Mouse (Mus musculus) forebrain, embryonic 15.5 days (tissue): ENCODE measurements around the gene Rnf135. TPM values are rescaled to one million over a fixed set of nuclear protein-coding genes. Genes with fewer than 3 reads are reported as not detected.
A peak's percentile ranks its signal among the peaks of the same experiment; 100 is the strongest.
"Not testable (repeated sequence)": the region's sequence is repeated elsewhere in the genome, so short reads cannot be mapped to it uniquely, and the experiment has no call there.

Source experiments
- ATAC-seq: fragments of 200-750 bp; cut with Nextera tagmentation; replicated peaks from 2 replicates; pipeline ENCODE4 v1.8.0; 2017; ENCODE audit warnings: mild to moderate bottlenecking, moderate TSS enrichment, moderate library complexity
- H3K27ac ChIP-seq: fragments of 300-500 bp; sonication (generic); replicated peaks from 2 replicates; pipeline ENCODE4 v1.5.1; 2015; ENCODE audit warnings: mild to moderate bottlenecking, inconsistent platforms
- H3K27me3 ChIP-seq: fragments of 300-500 bp; sonication (generic); 2 replicates; pipeline ENCODE4 v1.6.1; 2015; ENCODE audit warnings: inconsistent platforms
- H3K36me3 ChIP-seq: fragments of 300-500 bp; sonication (generic); 2 replicates; pipeline ENCODE4 v1.6.1; 2015; ENCODE audit warnings: mild to moderate bottlenecking, inconsistent platforms
- H3K4me1 ChIP-seq: fragments of 300-500 bp; sonication (generic); 2 replicates; pipeline ENCODE4 v1.6.1; 2015; ENCODE audit warnings: inconsistent platforms
- H3K4me2 ChIP-seq: fragments of 300-500 bp; sonication (generic); replicated peaks from 2 replicates; pipeline ENCODE4 v1.6.1; 2015; ENCODE audit warnings: mild to moderate bottlenecking, inconsistent platforms
- H3K4me3 ChIP-seq: fragments of 300-500 bp; sonication (generic); 2 replicates; pipeline ENCODE4 v1.5.1; 2015; ENCODE audit warnings: mild to moderate bottlenecking, inconsistent platforms
- H3K9ac ChIP-seq: fragments of 300-500 bp; sonication (generic); replicated peaks from 2 replicates; pipeline ENCODE4 v1.6.1; 2015; ENCODE audit warnings: mild to moderate bottlenecking, inconsistent platforms
- H3K9me3 ChIP-seq: fragments of 300-500 bp; sonication (generic); 2 replicates; pipeline ENCODE4 v1.6.1; 2016; ENCODE audit warnings: inconsistent platforms
- WGBS: fragments of 180-500 bp; shearing (Covaris S2); methylation state at CpG from one replicate; pipeline ENCODE4 v1.1.7; 2015; ENCODE audit warnings: mixed read lengths; 5-methylcytosine and 5-hydroxymethylcytosine counted together
- polyA plus RNA-seq: library from polyadenylated mRNA; unstranded; fragments of >200 nt; fragmentation: Nextera tagmentation; extraction: Ambion mirVana; gene quantifications from 2 replicates; pipeline ENCODE4 v1.2.1, GENCODE M21; 2015

Rnf135 gene
- polyA plus RNA-seq, 1 experiment from 2014 or later, result 3.3 TPM

DNA sequence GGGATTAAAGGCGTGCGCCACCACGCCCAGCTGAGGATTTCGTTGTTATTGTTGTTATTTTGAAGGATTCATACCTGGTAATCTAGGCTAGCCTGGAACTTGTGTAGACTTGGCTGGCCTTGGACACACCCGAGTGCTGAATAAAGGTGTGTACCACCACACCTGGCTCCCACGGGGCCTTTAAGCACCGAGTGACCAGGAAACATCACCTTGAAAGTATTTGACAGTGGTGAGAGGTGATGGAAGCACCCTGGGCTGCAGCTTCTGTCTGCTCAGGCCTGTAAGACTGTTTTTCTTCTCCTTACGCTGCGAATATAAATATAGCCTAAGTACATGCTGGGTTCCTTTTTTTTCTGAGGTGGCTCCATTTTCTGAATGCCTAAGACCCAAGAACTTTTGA is 15.5 kb upstream of the Rnf135 start:
- no peak overlapping the region for H3K9ac ChIP-seq
- no peaks in the 10 kb centered on the region for H3K9me3 ChIP-seq
- H3K36me3 ChIP-seq, result no peaks in the 10 kb centered on the region
- H3K27ac ChIP-seq, result no peak overlapping the region
- no peak overlapping the region for H3K4me3 ChIP-seq
- no peak for ATAC-seq
- no peaks in the 10 kb centered on the region for H3K4me1 ChIP-seq
- 91% methylated on average over 9 of the region's 9 CpGs for WGBS
- no peak overlapping the region for H3K4me2 ChIP-seq
- no peaks in the 10 kb centered on the region for H3K27me3 ChIP-seq

DNA sequence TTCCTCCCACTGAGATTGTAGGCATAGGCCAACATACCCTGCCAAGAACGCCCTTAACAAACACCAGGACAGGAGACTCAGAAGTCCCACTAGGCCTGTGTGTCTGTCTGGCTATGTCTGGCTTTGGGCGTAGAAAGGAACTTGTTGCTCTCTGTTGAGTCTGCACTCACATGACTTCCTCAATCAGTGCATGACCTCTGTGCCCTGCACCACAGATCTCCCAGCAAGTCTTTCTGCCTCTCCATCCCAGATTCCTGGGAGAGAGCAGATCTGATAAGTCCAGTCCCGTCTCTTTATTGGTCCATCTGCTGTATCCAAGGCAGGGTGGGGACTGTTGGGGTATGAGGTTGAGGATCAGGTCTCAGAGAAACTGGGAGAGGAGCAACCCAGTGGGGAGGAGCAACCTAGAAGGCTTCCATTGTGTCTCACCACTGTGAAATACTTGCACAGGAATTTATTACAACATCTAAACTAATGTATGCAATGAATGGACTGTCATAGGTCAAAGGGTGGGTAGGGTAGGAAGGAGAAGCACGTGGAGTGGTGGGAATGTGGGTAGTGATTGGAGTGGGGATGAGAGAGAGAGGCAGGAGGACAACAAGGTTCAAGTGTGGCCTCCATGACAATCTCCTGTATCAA is 14.9 kb upstream of the Rnf135 start:
- WGBS, result 87% methylated on average over 4 of the region's 4 CpGs
- Histone ChIP-seq H3K4me2 (no peak overlapping the region), H3K4me3 (no peak overlapping the region), H3K9me3 (no peaks in the 10 kb centered on the region), H3K36me3 (no peaks in the 10 kb centered on the region), H3K9ac (no peak overlapping the region), H3K27ac (no peak overlapping the region), H3K27me3 (no peaks in the 10 kb centered on the region), H3K4me1 (no peaks in the 10 kb centered on the region)
- ATAC-seq, result no peak

DNA sequence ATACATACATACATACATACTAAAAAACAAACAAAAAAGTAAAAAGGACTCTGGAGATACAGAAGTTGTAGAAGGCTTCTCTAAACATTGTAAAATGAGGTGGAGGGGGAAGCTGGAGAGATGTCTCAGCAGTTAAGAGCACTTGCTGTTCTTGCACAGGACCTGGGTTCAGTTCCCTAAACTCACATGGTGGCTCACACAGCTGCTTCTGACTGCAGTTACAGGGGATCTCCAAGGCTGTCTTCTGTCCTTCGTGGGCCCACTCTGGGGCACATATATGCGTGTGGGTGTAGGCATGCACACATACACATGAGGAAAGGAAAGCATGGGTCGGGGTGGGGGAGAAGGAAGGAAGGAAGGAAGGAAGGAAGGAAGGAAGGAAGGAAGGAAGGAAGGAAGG is 14.0 kb upstream of the Rnf135 start:
- H3K36me3 ChIP-seq, result no peaks in the 10 kb centered on the region
- no peaks in the 10 kb centered on the region for H3K27me3 ChIP-seq
- no peak for ATAC-seq
- WGBS, result 89% methylated on average over 3 of the region's 3 CpGs
- H3K4me3 ChIP-seq, result no peak overlapping the region
- H3K4me2 ChIP-seq, result no peak overlapping the region
- H3K9ac ChIP-seq, result no peak overlapping the region
- no peak overlapping the region for H3K27ac ChIP-seq
- no peaks in the 10 kb centered on the region for H3K4me1 ChIP-seq
- no peaks in the 10 kb centered on the region for H3K9me3 ChIP-seq

DNA sequence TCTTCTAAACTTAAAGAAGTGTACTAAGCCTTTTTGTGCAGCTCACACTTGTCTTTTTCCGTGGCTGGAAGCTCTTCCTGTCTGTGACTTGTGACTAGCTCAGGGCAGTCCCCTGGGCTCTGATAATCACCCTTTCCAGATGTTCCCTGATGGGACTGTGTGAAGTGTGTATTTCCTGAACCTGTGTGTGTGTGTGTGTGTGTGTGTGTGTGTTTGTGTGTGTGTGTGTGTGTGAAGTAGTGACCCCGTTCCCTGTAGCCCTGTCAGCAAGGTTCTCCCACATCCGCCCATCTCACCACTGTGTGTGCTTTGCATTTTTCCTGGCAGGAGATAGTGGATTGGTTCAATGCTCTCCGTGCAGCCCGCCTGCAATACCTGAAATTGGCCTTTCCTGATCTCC is 13.3 kb upstream of the Rnf135 start:
- 72% methylated on average over 5 of the region's 5 CpGs for WGBS
- Histone ChIP-seq H3K4me1 (no peaks in the 10 kb centered on the region), H3K27me3 (no peaks in the 10 kb centered on the region), H3K27ac (no peak overlapping the region), H3K4me2 (no peak overlapping the region), H3K4me3 (no peak overlapping the region), H3K9me3 (no peaks in the 10 kb centered on the region), H3K9ac (no peak overlapping the region), H3K36me3 (no peaks in the 10 kb centered on the region)
- no peak for ATAC-seq

DNA sequence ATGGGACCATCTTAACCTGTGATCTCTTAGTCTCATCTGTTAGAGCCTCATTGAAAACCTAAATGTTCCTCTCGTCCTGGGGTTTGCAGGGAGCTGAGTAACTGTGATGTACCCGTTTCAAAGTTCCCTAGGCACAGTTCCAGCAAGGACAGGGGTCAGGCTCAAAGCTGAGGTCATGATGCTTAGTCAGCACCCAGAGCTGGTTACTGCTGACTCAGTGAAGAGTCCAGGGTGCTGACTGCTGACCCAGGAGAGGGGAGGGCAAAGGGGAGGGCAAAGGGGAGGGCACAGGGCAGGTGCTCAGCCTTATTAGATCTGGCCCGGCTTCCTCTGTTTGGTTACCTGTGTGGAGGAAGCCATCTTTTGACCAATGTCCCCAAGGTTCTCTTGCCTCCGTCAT is 11.8 kb upstream of the Rnf135 start:
- 69% methylated on average over 4 of the region's 4 CpGs for WGBS
- Histone ChIP-seq H3K27ac (no peak overlapping the region), H3K9me3 (no peaks in the 10 kb centered on the region), H3K27me3 (no peaks in the 10 kb centered on the region), H3K4me3 (no peak overlapping the region), H3K4me2 (no peak overlapping the region), H3K36me3 (no peaks in the 10 kb centered on the region), H3K4me1 (no peaks in the 10 kb centered on the region), H3K9ac (no peak overlapping the region)
- no peak for ATAC-seq

DNA sequence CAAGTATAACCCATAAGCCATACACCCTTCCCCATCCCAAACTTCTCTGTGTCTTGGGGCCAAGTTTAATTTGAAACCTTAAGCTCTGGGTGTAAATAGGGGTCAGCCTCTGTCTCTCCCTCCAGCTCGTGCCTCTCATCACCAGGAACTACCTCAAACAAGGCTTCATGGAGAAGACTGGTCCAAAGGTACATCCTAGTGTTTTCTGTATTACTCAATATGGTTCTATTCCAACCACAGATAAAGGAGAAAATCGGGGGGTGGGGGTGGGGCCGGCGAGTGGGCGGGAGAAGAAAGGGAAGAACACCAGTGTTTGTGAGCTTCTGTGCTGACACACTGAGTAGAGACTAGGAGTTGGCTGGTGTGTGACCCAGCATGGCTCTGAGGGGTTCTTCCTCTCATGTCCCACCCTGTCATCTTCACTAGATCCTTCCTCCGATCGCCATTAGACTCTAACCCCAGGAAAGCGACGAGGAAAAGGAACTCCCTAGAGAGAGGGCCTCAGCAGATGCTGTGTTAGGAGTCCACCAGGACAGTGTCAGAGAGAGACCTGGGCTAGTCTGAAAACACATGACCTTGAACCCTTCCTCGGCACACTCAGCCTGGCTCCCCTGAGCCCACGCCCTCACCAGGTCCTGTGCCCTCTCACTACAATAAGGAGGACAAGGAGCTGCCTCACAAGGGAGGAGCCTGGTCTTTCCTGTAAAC is 9.5 kb upstream of the Rnf135 start:
- H3K4me1 ChIP-seq, result no peaks in the 10 kb centered on the region
- no peak overlapping the region for H3K27ac ChIP-seq
- no peak for ATAC-seq
- H3K9ac ChIP-seq, result no peak overlapping the region
- no peak overlapping the region for H3K4me2 ChIP-seq
- 84% methylated on average over 11 of the region's 11 CpGs for WGBS
- H3K9me3 ChIP-seq, result no peaks in the 10 kb centered on the region
- H3K27me3 ChIP-seq, result no peaks in the 10 kb centered on the region
- H3K36me3 ChIP-seq, result no peaks in the 10 kb centered on the region
- H3K4me3 ChIP-seq, result no peak overlapping the region

DNA sequence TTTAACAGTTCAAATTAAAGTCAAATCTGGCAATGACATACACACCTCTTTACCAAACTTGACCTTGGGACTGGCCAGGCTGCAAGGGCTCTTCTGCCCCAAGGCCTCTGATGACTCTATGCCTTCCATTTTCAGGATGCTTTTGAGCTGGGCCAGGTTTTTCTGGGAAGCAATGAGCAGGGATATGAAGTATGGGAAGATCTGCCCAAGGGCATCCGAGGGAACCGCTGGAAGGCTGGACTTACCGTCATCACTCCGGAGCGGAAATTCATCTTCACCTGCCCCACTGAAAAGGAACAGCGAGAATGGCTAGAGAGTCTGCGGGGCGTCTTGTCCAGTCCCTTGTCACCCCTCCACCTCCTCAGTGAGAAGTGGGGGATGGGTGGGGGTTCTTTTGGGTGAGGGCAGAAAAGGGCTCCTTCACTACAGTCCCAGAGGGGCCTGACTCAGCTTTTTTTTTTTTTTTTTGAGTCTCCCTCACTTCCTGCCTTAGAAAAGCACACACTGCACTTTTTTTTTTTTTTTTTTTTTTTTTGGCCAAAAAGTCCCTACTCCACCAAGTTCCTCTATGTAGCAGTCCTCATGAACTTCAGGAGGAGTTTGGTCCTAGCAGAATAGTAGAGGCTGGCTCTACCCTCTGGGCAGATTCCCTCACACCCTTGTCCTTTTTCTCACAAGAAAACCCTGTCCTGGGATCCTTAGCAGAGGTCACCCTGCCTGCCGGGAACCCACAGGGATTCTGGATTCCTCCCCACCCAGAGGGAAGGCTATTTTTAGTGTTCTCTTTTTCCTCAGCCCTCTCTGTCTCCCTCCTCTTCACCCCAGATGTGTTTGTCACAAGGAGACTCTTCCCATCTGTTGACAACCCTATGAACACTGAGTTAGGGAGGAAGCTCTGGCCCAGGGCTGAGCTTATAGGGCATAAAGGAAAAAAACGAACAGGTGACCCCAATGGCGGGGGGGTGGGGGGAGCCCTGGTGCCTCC is 6.4 kb upstream of the Rnf135 start:
- Histone ChIP-seq H3K9me3 (no peaks in the 10 kb centered on the region), H3K4me2 (no peak overlapping the region), H3K36me3 (no peaks in the 10 kb centered on the region), H3K4me1 (no peaks in the 10 kb centered on the region), H3K9ac (no peak overlapping the region), H3K4me3 (no peak overlapping the region), H3K27me3 (no peaks in the 10 kb centered on the region), H3K27ac (no peak overlapping the region)
- no peak for ATAC-seq
- WGBS, result 82% methylated on average over 11 of the region's 11 CpGs

DNA sequence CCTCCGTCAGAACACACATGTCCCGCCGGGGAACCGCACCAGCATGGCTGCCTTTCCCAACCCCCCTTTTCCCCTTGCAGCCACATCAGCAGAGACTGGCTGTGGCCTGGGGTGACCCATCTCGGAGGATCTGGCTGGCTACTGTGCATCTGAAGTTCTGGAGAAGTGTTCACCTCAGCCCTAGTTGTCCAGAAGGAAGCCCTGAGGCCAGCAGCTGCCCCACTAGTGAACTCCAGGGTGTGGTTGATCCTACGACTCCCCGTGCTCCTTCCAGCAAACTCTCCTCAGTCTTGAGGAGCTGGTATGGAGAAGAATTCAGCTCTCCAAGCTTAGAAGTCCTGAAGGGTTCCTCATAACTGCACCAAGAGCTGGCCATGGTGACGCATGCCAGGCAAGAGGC is 5.3 kb upstream of the Rnf135 start:
- no peak for ATAC-seq
- H3K4me1 ChIP-seq, result no peaks in the 10 kb centered on the region; the same call in 1 of the 2 replicates
- no peak overlapping the region for H3K9ac ChIP-seq
- no peak overlapping the region for H3K4me2 ChIP-seq
- 88% methylated on average over 8 of the region's 8 CpGs for WGBS
- no peaks in the 10 kb centered on the region for H3K27me3 ChIP-seq
- no peak overlapping the region for H3K4me3 ChIP-seq
- H3K27ac ChIP-seq, result no peak overlapping the region
- no peaks in the 10 kb centered on the region for H3K36me3 ChIP-seq
- H3K9me3 ChIP-seq, result no peaks in the 10 kb centered on the region

DNA sequence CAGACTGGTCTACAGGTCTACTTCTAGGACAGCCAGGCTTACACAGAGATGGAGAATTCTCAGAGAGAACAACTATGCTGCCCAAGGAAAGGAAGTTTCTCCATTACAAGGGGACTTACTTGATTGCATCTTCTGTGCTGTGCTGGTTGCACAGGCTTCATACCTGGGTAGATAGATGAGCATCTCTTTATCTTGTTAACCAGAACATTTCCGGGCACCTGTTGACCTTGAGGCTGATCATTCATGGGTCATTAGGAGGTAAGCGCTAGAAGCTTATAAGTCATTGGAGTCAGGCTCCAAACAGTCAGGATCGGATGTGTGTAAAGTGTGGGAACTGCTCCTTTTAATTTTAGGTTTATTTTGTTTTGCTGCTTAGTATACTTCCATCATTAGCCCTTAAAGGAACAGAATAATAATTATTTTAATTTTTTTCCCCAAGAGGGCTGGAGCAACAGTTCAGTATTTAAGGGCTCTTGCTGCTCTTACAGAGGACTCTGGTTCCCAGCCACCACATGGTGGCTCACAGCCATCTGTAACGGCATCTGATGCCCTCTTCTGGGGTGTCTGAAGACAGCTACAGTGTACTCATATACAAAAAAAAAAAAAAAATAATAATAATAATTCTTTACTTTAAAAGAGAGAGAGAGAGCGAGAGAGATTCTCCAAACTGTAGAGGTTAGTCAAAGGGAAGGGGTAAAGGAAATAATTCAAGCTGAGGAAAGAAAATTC is 2.5 kb upstream of the Rnf135 start:
- Histone ChIP-seq H3K9me3 (no peaks in the 10 kb centered on the region), H3K36me3 (no peaks in the 10 kb centered on the region), H3K4me1 (peaks cover 6% of the 10 kb centered on the region), H3K4me3 (no peak overlapping the region), H3K27me3 (no peaks in the 10 kb centered on the region), H3K4me2 (no peak overlapping the region), H3K27ac (no peak overlapping the region), H3K9ac (no peak overlapping the region)
- WGBS, result 77% methylated on average over 5 of the region's 5 CpGs
- ATAC-seq, result no peak

DNA sequence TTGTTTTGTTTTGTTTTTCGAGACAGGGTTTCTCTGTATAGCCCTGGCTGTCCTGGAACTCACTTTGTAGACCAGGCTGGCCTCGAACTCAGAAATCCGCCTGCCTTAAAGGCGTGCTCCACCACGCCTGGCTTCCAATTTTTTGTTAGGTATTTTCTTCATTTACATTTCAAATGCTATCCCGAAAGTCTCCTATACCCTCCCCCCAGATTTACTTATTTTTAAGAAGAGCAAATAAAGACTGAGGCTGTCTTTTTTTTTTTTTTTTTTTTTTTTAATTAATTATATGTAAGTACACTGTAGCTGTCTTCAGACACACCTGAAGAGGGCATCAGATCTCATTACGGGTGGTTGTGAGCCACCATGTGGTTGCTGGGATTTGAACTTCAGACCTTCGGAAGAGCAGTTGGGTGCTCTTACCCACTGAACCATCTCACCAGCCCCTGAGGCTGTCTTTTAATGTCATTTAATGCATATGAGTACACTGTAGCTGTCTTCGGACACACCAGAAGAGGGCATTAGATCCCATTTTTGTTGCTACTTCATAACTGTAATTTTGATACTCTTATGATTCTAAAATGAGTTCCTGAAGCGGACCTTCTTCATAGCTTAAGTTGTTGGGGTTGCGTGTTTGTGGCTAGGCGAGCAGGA is 472 bp upstream of the Rnf135 start:
- peak overlapping the region; percentile 52 for H3K9ac ChIP-seq
- peak overlapping the region; percentile 54 for H3K4me3 ChIP-seq
- not testable (repeated sequence) for ATAC-seq, H3K9me3 ChIP-seq, H3K36me3 ChIP-seq, H3K27me3 ChIP-seq, H3K27ac ChIP-seq, H3K4me1 ChIP-seq
- peak overlapping the region; percentile 84 for H3K4me2 ChIP-seq
- WGBS, result 41% methylated on average over 12 of the region's 12 CpGs

DNA sequence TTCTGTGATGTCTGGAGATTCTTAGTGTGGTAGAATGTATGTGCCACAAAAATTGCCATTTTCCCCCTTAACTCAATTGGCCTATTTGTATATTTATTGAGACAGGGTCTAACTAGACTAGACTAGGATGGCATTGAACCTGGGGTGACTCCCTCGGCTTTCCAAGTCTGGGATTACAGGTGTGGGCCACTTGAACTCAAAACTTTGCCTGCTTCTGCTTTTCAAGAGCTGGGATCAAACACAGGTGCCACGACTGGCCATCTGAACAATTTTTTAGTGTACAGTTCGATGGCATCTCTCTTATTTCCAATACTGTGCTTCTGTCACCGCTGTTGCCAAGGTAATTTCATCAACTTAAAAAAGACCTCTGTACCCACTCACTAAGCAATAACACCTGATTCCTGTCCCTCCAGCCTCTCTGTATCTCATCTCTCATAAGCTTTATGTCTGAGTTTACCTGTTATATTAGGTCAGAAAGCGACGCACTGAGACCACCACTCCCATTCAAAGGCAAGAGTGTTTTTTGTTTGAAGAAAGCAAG is 950 bp downstream of the Rnf135 start:
- no peaks in the 10 kb centered on the region for H3K27me3 ChIP-seq
- no peak overlapping the region for H3K9ac ChIP-seq
- peaks cover 6% of the 10 kb centered on the region for H3K4me1 ChIP-seq
- no peak overlapping the region for H3K27ac ChIP-seq
- 94% methylated on average over 6 of the region's 6 CpGs for WGBS
- H3K9me3 ChIP-seq, result no peaks in the 10 kb centered on the region
- no peaks in the 10 kb centered on the region for H3K36me3 ChIP-seq
- no peak for ATAC-seq
- H3K4me2 ChIP-seq, result no peak overlapping the region
- no peak overlapping the region; the same call in 1 of the 2 replicates for H3K4me3 ChIP-seq
